9 mouse cellular contexts compared by ENCODE assay signal in the genomic region with DNA sequence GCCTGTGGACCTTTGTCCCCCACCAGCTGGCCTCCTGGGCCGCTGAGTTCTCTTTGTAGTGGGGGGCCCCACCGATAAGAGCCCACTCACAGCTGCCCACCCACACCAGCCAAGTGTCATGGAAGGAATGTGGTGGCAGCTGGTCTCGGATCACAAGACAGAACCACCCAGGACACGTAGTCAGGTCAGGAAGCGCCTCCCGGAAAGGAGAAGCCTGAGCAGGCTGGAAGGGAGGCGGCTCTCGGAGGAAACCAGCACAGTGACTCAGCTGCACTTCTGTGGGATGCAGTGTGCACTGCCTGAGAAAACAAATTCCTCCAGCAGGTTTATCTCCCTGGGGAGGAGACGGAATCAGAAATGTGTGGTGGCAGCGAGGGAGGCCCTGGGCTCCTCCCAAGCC.
A peak's percentile ranks its signal among the peaks of the same experiment; 100 is the strongest.
DNase-seq lines count a peak whose midpoint lies in the region; ATAC-seq and TF ChIP-seq lines count a peak whose summit lies in the region.
"Had no signal": no experiment of that assay in that cellular context is flagged by ENCODE, and none has a peak within 500 bp of the region (broad histone marks: within the 10 kb centered on the region; RNA-seq: fewer than 3 reads in every experiment).

No protein-coding gene starts in this region.

- no peaks in the 10 kb centered on the region for H3K9me3 ChIP-seq in heart, embryonic 14.5 days (ENCODE audit: control insufficient read depth, low read length)
- no peaks in the 10 kb centered on the region for H3K9me3 ChIP-seq in liver, embryonic 11.5 days (ENCODE audit: control insufficient read depth, low read length)
- H3K9me3 ChIP-seq in stomach, postnatal 0 days (ENCODE audit: control insufficient read depth, low read length), result no peaks in the 10 kb centered on the region
- no peaks in the 10 kb centered on the region for H3K9me3 ChIP-seq in forebrain, embryonic 14.5 days (replicated peaks; ENCODE audit: control insufficient read depth, low read length)
- H3K9me3 ChIP-seq: limb, embryonic 13.5 days had no signal

- no peak overlapping the region for H3K4me3 ChIP-seq in heart, embryonic 14.5 days (ENCODE audit: control insufficient read depth in 1 of 2, insufficient read depth in 1 of 2, low read depth in 1 of 2, low read length in 2 of 2)
- H3K4me3 ChIP-seq in liver, embryonic 11.5 days (ENCODE audit: low read depth, low read length), result no peak overlapping the region
- no peak overlapping the region for H3K4me3 ChIP-seq in stomach, postnatal 0 days (ENCODE audit: low read depth, low read length)
- no peak overlapping the region for H3K4me3 ChIP-seq in forebrain, embryonic 14.5 days (ENCODE audit: low read depth, low read length)
- H3K4me3 ChIP-seq: limb, embryonic 13.5 days had no signal

- H3K4me1 ChIP-seq in heart, embryonic 14.5 days (ENCODE audit: control insufficient read depth in 2 of 2, insufficient read depth in 2 of 2, low read length in 2 of 2), result peaks cover 53 to 55% of the 10 kb centered on the region in 2 experiments
- H3K4me1 ChIP-seq in liver, embryonic 11.5 days (replicated peaks; ENCODE audit: control insufficient read depth, insufficient read depth, low read length), result peaks cover 30% of the 10 kb centered on the region
- H3K4me1 ChIP-seq in stomach, postnatal 0 days (replicated peaks; ENCODE audit: control insufficient read depth, insufficient read depth), result 0 out of 2 replicates have a peak, but pooled peaks cover 2% of the 10 kb centered on the region
- H3K4me1 ChIP-seq in forebrain, embryonic 14.5 days (ENCODE audit: control insufficient read depth, insufficient read depth, low read length), result 0 out of 2 replicates have a peak, but pooled peaks cover 5% of the 10 kb centered on the region

- H3K27ac ChIP-seq in heart, embryonic 14.5 days (replicated peaks in 1 of 2; ENCODE audit: control insufficient read depth in 1 of 2, insufficient read depth in 1 of 2, low read depth in 2 of 2, low read length in 2 of 2), result peak overlapping the region in 1 of 2 experiments; percentile 15; a peak in 1 of 4 replicates
- H3K27ac ChIP-seq in liver, embryonic 11.5 days (ENCODE audit: low read depth, low read length), result no peak overlapping the region; the same call in 1 of the 2 replicates
- peak overlapping the region; percentile 63; the same call in 1 of the 2 replicates for H3K27ac ChIP-seq in stomach, postnatal 0 days (replicated peaks)
- no peak overlapping the region for H3K27ac ChIP-seq in forebrain, embryonic 14.5 days (ENCODE audit: low read depth, low read length)
- H3K27ac ChIP-seq: limb, embryonic 13.5 days had no signal

- WGBS in heart, embryonic 14.5 days, result 27% methylated on average over 10 of the region's 10 CpGs
- 33% methylated on average over 10 of the region's 10 CpGs for WGBS in liver, embryonic 11.5 days
- 52% methylated on average over 10 of the region's 10 CpGs for WGBS in stomach, postnatal 0 days
- 90% methylated on average over 10 of the region's 10 CpGs for WGBS in forebrain, embryonic 14.5 days

- DNase-seq in urinary bladder, postnatal 25 days (ENCODE audit: low spot score), result peak; percentile 41
- no peak for DNase-seq in urinary bladder, adult 2 months (ENCODE audit: low spot score)
- DNase-seq in liver, embryonic 11.5 days (ENCODE audit: low spot score), result no peak
- DNase-seq in stomach, postnatal 0 days (ENCODE audit: low spot score), result peak; percentile 52
- no peak for DNase-seq in yolk sac, embryonic 10.5 days (ENCODE audit: low spot score)
- no peak for DNase-seq in forebrain, embryonic 14.5 days (ENCODE audit: low spot score)

- H3K9ac ChIP-seq in heart, embryonic 14.5 days (ENCODE audit: low read length), result no peak overlapping the region
- H3K9ac ChIP-seq in liver, embryonic 11.5 days (ENCODE audit: low read depth, low read length), result no peak overlapping the region
- H3K9ac ChIP-seq in stomach, postnatal 0 days (ENCODE audit: low read length), result no peak overlapping the region
- H3K9ac ChIP-seq in forebrain, embryonic 14.5 days (ENCODE audit: low read length), result no peak overlapping the region
- H3K9ac ChIP-seq: limb, embryonic 13.5 days had no signal

- H3K36me3 ChIP-seq in heart, embryonic 14.5 days (ENCODE audit: control insufficient read depth, insufficient read depth, low read length), result no peaks in the 10 kb centered on the region
- H3K36me3 ChIP-seq in liver, embryonic 11.5 days (ENCODE audit: control insufficient read depth, insufficient read depth, low read length), result no peaks in the 10 kb centered on the region
- no peaks in the 10 kb centered on the region for H3K36me3 ChIP-seq in stomach, postnatal 0 days (ENCODE audit: control insufficient read depth, insufficient read depth, low read length)
- no peaks in the 10 kb centered on the region for H3K36me3 ChIP-seq in forebrain, embryonic 14.5 days (ENCODE audit: control insufficient read depth, insufficient read depth, low read length)
- H3K36me3 ChIP-seq: limb, embryonic 13.5 days had no signal

- TF ChIP-seq EP300 in stomach, postnatal 0 days (optimal IDR thresholded peaks at IDR 0.05), result no peak

- 0 out of 2 replicates have a peak, but pooled peaks have one; percentile 31 for ATAC-seq in heart, embryonic 14.5 days (ENCODE audit: insufficient number of reproducible peaks, insufficient read depth, low FRiP score, low read depth)
- ATAC-seq in liver, embryonic 11.5 days (replicated peaks; ENCODE audit: low FRiP score), result 0 out of 2 replicates have a peak, but pooled peaks have one; percentile 30
- peak; percentile 86 for ATAC-seq in stomach, postnatal 0 days (ENCODE audit: low FRiP score, low TSS enrichment)
- ATAC-seq in activated CD4-positive, CD25-positive, alpha-beta regulatory T cell, adult 4 months, result no peak
- ATAC-seq in forebrain, embryonic 14.5 days, result no peak

- no peaks in the 10 kb centered on the region for H3K27me3 ChIP-seq in heart, embryonic 14.5 days (ENCODE audit: control insufficient read depth, insufficient read depth, low read length)
- H3K27me3 ChIP-seq in liver, embryonic 11.5 days (replicated peaks; ENCODE audit: control insufficient read depth, insufficient read depth, low read length), result no peaks in the 10 kb centered on the region
- no peaks in the 10 kb centered on the region for H3K27me3 ChIP-seq in stomach, postnatal 0 days (ENCODE audit: control insufficient read depth, insufficient read depth, low read length)
- no peaks in the 10 kb centered on the region for H3K27me3 ChIP-seq in forebrain, embryonic 14.5 days (replicated peaks; ENCODE audit: control insufficient read depth, insufficient read depth, low read length)

- H3K4me2 ChIP-seq in heart, embryonic 14.5 days (ENCODE audit: low read length), result no peak overlapping the region
- no peak overlapping the region for H3K4me2 ChIP-seq in liver, embryonic 11.5 days
- no peak overlapping the region for H3K4me2 ChIP-seq in stomach, postnatal 0 days (replicated peaks; ENCODE audit: low read depth)
- no peak overlapping the region for H3K4me2 ChIP-seq in forebrain, embryonic 14.5 days (ENCODE audit: low read length)
- H3K4me2 ChIP-seq: limb, embryonic 13.5 days had no signal

- no peak for TF ChIP-seq CTCF in stomach, postnatal 0 days (IDR thresholded peaks at IDR 0.05; ENCODE audit: low read depth)

Comparison
In these comparisons a context has a peak if more than half of its experiments do, and no peak if none do; other contexts are left out.
1. DNase-seq: peak in urinary bladder, postnatal 25 days (single experiment) and stomach, postnatal 0 days (single experiment); none in urinary bladder, adult 2 months (single experiment), liver, embryonic 11.5 days (single experiment), yolk sac, embryonic 10.5 days (single experiment) and forebrain, embryonic 14.5 days (single experiment).
2. ATAC-seq: peak in heart, embryonic 14.5 days (single experiment), liver, embryonic 11.5 days (single experiment) and stomach, postnatal 0 days (single experiment); none in activated CD4-positive, CD25-positive, alpha-beta regulatory T cell, adult 4 months (single experiment) and forebrain, embryonic 14.5 days (single experiment).